Mouse (Mus musculus) lung, postnatal 0 days (tissue): ENCODE measurements around the gene Pdgfra. TPM values are rescaled to one million over a fixed set of nuclear protein-coding genes. Genes with fewer than 3 reads are reported as not detected.

ENCODE experiments used
- ATAC-seq: fragments of 200-750 bp; cut with Nextera tagmentation; 2 replicates; pipeline ENCODE4 v1.8.0; 2017; ENCODE audit warnings: moderate library complexity
- DNase-seq: peaks from one replicate; pipeline ENCODE4 v3.0.0-alpha.2; 2016; ENCODE audit warnings: low spot score
- H3K27ac ChIP-seq: fragments of 300-500 bp; sonication (generic); 2 replicates; pipeline ENCODE4 v1.5.1; 2014; ENCODE audit warnings: antibody characterized with exemption, mild to moderate bottlenecking, low read length, mixed read lengths
- H3K27me3 ChIP-seq: fragments of 300-500 bp; sonication (generic); replicated peaks from 2 replicates; pipeline ENCODE4 v1.6.1; 2014; ENCODE audit warnings: low read length, mixed read lengths; ENCODE audit not compliant: insufficient read depth
- H3K36me3 ChIP-seq: fragments of 300-500 bp; sonication (generic); 2 replicates; pipeline ENCODE4 v1.6.1; 2014; ENCODE audit warnings: low read length, mixed read lengths; ENCODE audit not compliant: insufficient read depth
- H3K4me1 ChIP-seq: fragments of 300-500 bp; sonication (generic); 2 replicates; pipeline ENCODE4 v1.6.1; 2014; ENCODE audit warnings: antibody characterized with exemption, low read depth, low read length, mixed read lengths; ENCODE audit not compliant: insufficient read depth
- H3K4me2 ChIP-seq: fragments of 300-500 bp; sonication (generic); replicated peaks from 2 replicates; pipeline ENCODE4 v1.6.1; 2014; ENCODE audit warnings: low read depth, mild to moderate bottlenecking, low read length, moderate library complexity, mixed read lengths
- H3K4me3 ChIP-seq: fragments of 300-500 bp; sonication (generic); 2 replicates; pipeline ENCODE4 v1.5.1; 2014; ENCODE audit warnings: low read depth, low read length
- H3K9ac ChIP-seq: fragments of 300-500 bp; sonication (generic); replicated peaks from 2 replicates; pipeline ENCODE4 v1.6.1; 2014; ENCODE audit warnings: low read depth, mild to moderate bottlenecking
- H3K9me3 ChIP-seq: fragments of 300-500 bp; sonication (generic); 2 replicates; pipeline ENCODE4 v1.6.1; 2016; ENCODE audit warnings: low read length, mixed read lengths
- CTCF ChIP-seq: IDR thresholded peaks from 2 replicates; pipeline ENCODE4 v1.5.1; 2016; ENCODE audit warnings: antibody characterized with exemption, mild to moderate bottlenecking
- EP300 ChIP-seq: IDR thresholded peaks from 2 replicates; pipeline ENCODE4 v1.6.1; 2016; ENCODE audit warnings: antibody characterized with exemption, mild to moderate bottlenecking, control low read depth
- WGBS: fragments of 180-500 bp; shearing (Covaris S2); extraction: QIAGEN DNeasy Blood & Tissue Kit; methylation state at CpG from one replicate; pipeline ENCODE4 v1.1.7; 2014; 5-methylcytosine and 5-hydroxymethylcytosine counted together
- microRNA-seq: library from miRNA; unstranded; fragments of <30 nt; microRNA quantifications from one replicate; pipeline ENCODE4, GENCODE M21; 2016
- polyA plus RNA-seq: library from polyadenylated mRNA; unstranded; fragments of >200 nt; fragmentation: Nextera tagmentation; extraction: Ambion mirVana; gene quantifications from 2 replicates; pipeline ENCODE4 v1.2.1, GENCODE M21; 2015

Gene Pdgfra
- polyA plus RNA-seq, 1 experiment from 2014 or later: 14.2 TPM

DNA sequence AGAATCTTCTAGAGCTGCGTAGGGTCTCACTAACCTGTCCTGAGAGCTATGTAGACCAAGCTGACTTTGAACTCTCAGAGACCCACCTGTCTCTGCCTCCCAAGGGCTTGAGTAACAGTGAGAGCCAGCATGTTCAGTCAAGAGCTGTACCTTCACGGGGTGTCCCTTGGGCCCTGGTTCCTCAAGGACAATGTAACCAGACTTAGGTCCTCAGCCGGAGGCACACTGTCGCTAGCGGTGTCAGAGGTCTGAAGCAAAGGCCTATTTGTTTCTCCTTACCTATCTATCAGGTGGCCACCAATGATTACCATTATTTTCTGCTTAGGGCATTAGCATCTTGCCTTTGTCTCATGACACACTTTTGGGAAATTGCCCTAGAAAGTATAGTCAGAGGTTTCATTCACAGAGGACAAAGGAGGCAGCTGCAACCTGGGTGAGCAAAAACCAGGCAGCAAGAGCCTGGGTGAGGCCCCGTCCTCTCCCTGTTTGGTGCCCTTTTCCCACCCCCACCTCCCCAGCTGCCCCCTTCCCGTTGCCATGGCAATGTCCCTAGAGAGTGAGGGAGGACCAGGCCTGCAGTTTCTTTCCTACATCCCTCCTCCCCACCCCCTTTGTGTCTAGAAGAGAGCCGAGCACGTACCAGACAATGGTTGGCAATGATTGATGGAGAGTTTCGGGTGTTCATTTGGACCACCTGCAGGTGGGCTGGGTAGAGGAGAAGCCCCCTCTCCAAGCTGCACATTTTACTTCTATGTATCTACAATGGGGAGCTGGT lies 70.6 kb downstream of the Pdgfra start:
- Histone ChIP-seq H3K4me2 (no peak overlapping the region), H3K4me3 (no peak overlapping the region), H3K27ac (no peak overlapping the region), H3K9me3 (no peaks in the 10 kb centered on the region), H3K4me1 (no peaks in the 10 kb centered on the region), H3K27me3 (no peaks in the 10 kb centered on the region), H3K36me3 (no peaks in the 10 kb centered on the region), H3K9ac (no peak overlapping the region)
- ATAC-seq (no peak), DNase-seq (no peak)
- 73% methylated on average over 10 of the region's 10 CpGs for WGBS
- no peak for TF ChIP-seq EP300

DNA sequence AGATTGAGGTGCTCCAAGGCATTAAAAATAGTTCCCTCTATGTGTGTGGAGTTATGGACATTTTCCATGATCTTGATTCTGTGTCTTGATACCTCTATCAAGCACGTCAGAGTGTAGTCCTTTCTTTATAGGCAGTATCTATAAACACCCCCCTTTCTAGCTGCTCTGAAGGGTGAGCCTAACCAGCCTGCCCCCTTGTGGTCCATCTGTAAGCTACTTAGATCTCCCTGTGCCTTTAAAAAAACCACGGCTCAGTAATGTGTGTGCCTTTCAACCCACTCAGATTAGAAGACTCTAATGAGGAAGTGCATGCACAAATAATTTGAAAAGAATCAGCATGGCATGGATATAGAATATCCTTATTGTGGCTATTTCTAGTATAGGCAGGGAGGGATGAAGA lies 86.3 kb downstream of the Pdgfra start:
- Histone ChIP-seq H3K9me3 (no peaks in the 10 kb centered on the region), H3K36me3 (no peaks in the 10 kb centered on the region), H3K4me2 (no peak overlapping the region), H3K4me3 (no peak overlapping the region), H3K27ac (no peak overlapping the region), H3K9ac (no peak overlapping the region), H3K27me3 (no peaks in the 10 kb centered on the region), H3K4me1 (no peaks in the 10 kb centered on the region)
- DNase-seq (peak; percentile 57), ATAC-seq (peak; percentile 26; the same call in 1 of the 2 replicates)
- TF ChIP-seq CTCF: peak; percentile 66
- no peak for TF ChIP-seq EP300
- WGBS: 37% methylated on average over 2 of the region's 2 CpGs

DNA sequence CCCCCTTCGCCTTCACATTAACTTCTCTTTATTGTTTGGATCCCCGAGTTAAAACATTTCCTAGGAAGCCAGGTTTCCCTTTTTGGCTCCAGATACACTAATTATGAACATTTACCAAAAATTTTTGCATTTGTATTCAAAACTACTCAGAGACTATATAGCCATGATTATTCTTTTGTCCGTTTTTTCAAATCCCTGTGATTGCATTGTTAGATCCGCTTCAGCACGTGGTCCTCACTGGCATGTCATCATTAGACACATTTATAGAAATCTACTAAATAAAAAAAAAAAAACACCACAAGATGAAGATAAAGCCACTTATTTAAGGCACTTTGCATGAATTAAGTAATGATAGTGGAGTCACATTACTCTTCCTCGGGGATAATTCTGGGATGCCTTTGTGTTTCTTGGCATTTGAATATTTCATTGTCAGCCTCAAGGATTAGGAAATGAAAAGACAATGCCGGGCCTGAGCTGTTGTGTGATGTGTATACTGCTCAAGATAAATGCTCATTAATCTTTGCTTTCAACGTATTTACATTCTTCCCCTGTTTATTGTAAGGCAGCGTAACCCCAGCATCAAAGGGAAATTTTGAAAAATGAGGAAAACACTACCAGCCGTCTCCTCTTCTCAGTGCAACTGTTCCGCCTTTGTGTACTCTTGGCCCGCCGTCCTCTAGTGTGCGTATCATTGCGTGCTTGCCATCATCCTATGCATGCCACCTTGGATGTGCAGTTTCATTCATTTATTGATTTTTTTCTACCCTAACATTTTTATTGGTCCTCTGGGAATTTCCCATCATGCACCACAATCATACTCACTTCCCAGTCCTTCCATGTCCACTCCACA lies 87.1 kb downstream of the Pdgfra start:
- TF ChIP-seq CTCF: no peak
- peak; percentile 75 for TF ChIP-seq EP300
- ATAC-seq (peak; percentile 64; the same call in 1 of the 2 replicates), DNase-seq (peak; percentile 53)
- Histone ChIP-seq H3K4me2 (no peak overlapping the region), H3K9me3 (no peaks in the 10 kb centered on the region), H3K4me1 (no peaks in the 10 kb centered on the region), H3K27ac (no peak overlapping the region), H3K9ac (no peak overlapping the region), H3K36me3 (no peaks in the 10 kb centered on the region), H3K27me3 (no peaks in the 10 kb centered on the region), H3K4me3 (no peak overlapping the region)
- WGBS: 44% methylated on average over 15 of the region's 15 CpGs

DNA sequence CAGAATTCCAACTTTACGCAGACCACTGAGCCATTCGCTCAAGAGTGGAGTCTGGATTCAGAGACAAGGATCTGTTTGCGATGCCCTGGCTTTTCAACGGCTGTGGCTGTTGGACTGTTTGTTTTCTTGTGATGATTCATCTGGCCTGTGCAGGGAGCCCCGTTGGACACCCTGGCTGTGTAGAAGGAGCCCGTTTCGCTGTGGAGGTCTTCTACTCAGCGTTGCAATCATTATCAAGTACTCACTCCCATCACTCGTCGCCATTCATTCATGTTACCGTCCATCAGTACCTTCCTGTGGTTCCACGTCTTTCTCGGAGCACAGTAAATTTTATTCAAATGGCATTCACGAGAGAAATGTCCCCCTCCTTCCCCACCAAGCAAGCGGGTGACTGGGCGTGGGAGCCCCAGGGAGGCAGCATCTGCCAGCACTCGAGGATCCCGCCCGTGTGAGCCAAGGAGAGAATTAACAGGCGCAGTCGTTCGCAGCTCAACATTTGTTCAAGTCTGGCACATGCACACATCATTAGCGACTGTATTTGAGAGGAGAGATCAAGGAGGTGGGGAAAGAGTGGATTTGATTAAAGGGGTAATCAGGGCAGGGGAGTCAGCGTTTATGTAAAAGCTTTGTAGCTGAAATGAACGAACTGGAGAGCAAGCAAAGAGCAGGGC lies 95.1 kb downstream of the Pdgfra start:
- WGBS: 52% methylated on average over 25 of the region's 25 CpGs

More for the DNA sequence above, 95.1 kb downstream of the Pdgfra start:
- Histone ChIP-seq H3K36me3 (no peaks in the 10 kb centered on the region), H3K4me3 (no peak overlapping the region), H3K27ac (no peak overlapping the region), H3K27me3 (no peaks in the 10 kb centered on the region), H3K9me3 (no peaks in the 10 kb centered on the region), H3K9ac (no peak overlapping the region), H3K4me1 (no peaks in the 10 kb centered on the region), H3K4me2 (no peak overlapping the region)
- no peak for DNase-seq
- TF ChIP-seq CTCF (no peak), EP300 (no peak)
- ATAC-seq: no peak

Small RNAs within 50 kb of the gene (microRNA-seq; reads per million reads assigned to microRNA genes)
- gene Mir7025: 1.2 reads per million

Other genes with a start within 250 kb of the Pdgfra start
- 52.0 and 56.9 TPM in 2 replicates for gene Chic2, start 107.5 kb upstream of the Pdgfra start, polyA plus RNA-seq
- not detected in 2 replicates for gene Gsx2, start 76.7 kb upstream of the Pdgfra start, polyA plus RNA-seq